Mouse (Mus musculus) limb, embryonic 12.5 days (tissue): ENCODE results near the gene Iqgap2. TPM values are rescaled to one million over a fixed set of nuclear protein-coding genes. Genes with fewer than 3 reads are reported as not detected.

Experiments
- ATAC-seq: fragments of 200-750 bp; cut with Nextera tagmentation; 2 replicates; pipeline ENCODE4 v1.8.0; 2017; ENCODE audit warnings: low read depth, moderate TSS enrichment; ENCODE audit not compliant: insufficient number of reproducible peaks, insufficient read depth, low FRiP score, low TSS enrichment
- H3K27ac ChIP-seq: fragments of 300-500 bp; sonication (generic); 2 replicates; pipeline ENCODE4 v1.5.1; 2016; ENCODE audit warnings: mild to moderate bottlenecking, moderate library complexity
- H3K27me3 ChIP-seq: fragments of 300-500 bp; sonication (generic); 2 replicates; pipeline ENCODE4 v1.6.1; 2016; ENCODE audit warnings: mild to moderate bottlenecking, moderate library complexity
- H3K36me3 ChIP-seq: fragments of 300-500 bp; sonication (generic); 2 replicates; pipeline ENCODE4 v1.6.1; 2016; ENCODE audit warnings: mild to moderate bottlenecking, moderate library complexity
- H3K4me1 ChIP-seq: fragments of 300-500 bp; sonication (generic); replicated peaks from 2 replicates; pipeline ENCODE4 v1.6.1; 2016
- H3K4me2 ChIP-seq: fragments of 300-500 bp; sonication (generic); 2 replicates; pipeline ENCODE4 v1.6.1; 2016; ENCODE audit warnings: mild to moderate bottlenecking, moderate library complexity
- H3K4me3 ChIP-seq: fragments of 300-500 bp; sonication (generic); replicated peaks from 2 replicates; pipeline ENCODE4 v1.5.1; 2016; ENCODE audit warnings: mild to moderate bottlenecking
- H3K9ac ChIP-seq: fragments of 300-500 bp; sonication (generic); replicated peaks from 2 replicates; pipeline ENCODE4 v1.6.1; 2016; ENCODE audit warnings: mild to moderate bottlenecking, moderate library complexity
- H3K9me3 ChIP-seq: fragments of 300-500 bp; sonication (generic); 2 replicates; pipeline ENCODE4 v1.6.1; 2016; ENCODE audit warnings: mild to moderate bottlenecking, moderate library complexity
- WGBS: fragments of 180-500 bp; shearing (Covaris S2); methylation state at CpG from one replicate; pipeline ENCODE4 v1.1.7; 2016; 5-methylcytosine and 5-hydroxymethylcytosine counted together
- polyA plus RNA-seq: library from polyadenylated mRNA; unstranded; fragments of >200 nt; fragmentation: Nextera tagmentation; extraction: Ambion mirVana; gene quantifications from 2 replicates; pipeline ENCODE4 v1.2.1, GENCODE M21; 2016

The Iqgap2 gene
- polyA plus RNA-seq, 1 experiment from 2014 or later = 12.1 TPM

- Histone ChIP-seq H3K4me2 (no peak overlapping the region), H3K9ac (no peak overlapping the region), H3K36me3 (no peaks in the 10 kb centered on the region), H3K27me3 (no peaks in the 10 kb centered on the region), H3K27ac (no peak overlapping the region), H3K9me3 (no peaks in the 10 kb centered on the region), H3K4me3 (no peak overlapping the region), H3K4me1 (peaks cover 23% of the 10 kb centered on the region)
- WGBS = 89% methylated on average over 6 of the region's 6 CpGs
- ATAC-seq = no peak
Measured at GRCm38 (mm10) chr13:95896501-95896900, 4.8 kb upstream of the Iqgap2 start.

GRCm38 (mm10) chr13:95893166-95893565 is 1.4 kb upstream of the Iqgap2 start:
- Histone ChIP-seq H3K9ac (no peak overlapping the region), H3K4me1 (peaks cover 20% of the 10 kb centered on the region), H3K9me3 (no peaks in the 10 kb centered on the region), H3K4me3 (no peak overlapping the region), H3K27ac (no peak overlapping the region), H3K4me2 (no peak overlapping the region), H3K27me3 (no peaks in the 10 kb centered on the region; the same call in 1 of the 2 replicates), H3K36me3 (no peaks in the 10 kb centered on the region)
- 90% methylated on average over 4 of the region's 4 CpGs for WGBS
- ATAC-seq = no peak

- peak overlapping the region; percentile 85 for H3K27ac ChIP-seq
- WGBS = 21% methylated on average over 12 of the region's 12 CpGs
Measured at GRCm38 (mm10) chr13:95892611-95893145, 956 bp upstream of the Iqgap2 start.

GRCm38 (mm10) chr13:95891926-95892610 is 346 bp upstream of the Iqgap2 start:
- Histone ChIP-seq H3K36me3 (no peaks in the 10 kb centered on the region; the same call in 1 of the 2 replicates), H3K27me3 (no peaks in the 10 kb centered on the region; the same call in 1 of the 2 replicates), H3K4me2 (peak overlapping the region; percentile 96), H3K9ac (peak overlapping the region; percentile 86), H3K4me3 (peak overlapping the region; percentile 83), H3K9me3 (no peaks in the 10 kb centered on the region), H3K4me1 (peaks cover 20% of the 10 kb centered on the region), H3K27ac (peak overlapping the region; percentile 85)
- under 1% methylated on average over 39 of the region's 52 CpGs for WGBS
- ATAC-seq = peak; percentile 79

More at GRCm38 (mm10) chr13:95892611-95893145, 956 bp upstream of the Iqgap2 start:
- H3K36me3 ChIP-seq = no peaks in the 10 kb centered on the region
- ATAC-seq = no peak
- H3K4me1 ChIP-seq = peaks cover 20% of the 10 kb centered on the region
- H3K4me3 ChIP-seq = peak overlapping the region; percentile 83
- H3K9me3 ChIP-seq = no peaks in the 10 kb centered on the region
- peak overlapping the region; percentile 86 for H3K9ac ChIP-seq
- H3K4me2 ChIP-seq = peak overlapping the region; percentile 96
- H3K27me3 ChIP-seq = no peaks in the 10 kb centered on the region; the same call in 1 of the 2 replicates

- Histone ChIP-seq H3K9ac (peak overlapping the region; percentile 86), H3K4me2 (peak overlapping the region; percentile 96), H3K9me3 (no peaks in the 10 kb centered on the region), H3K27me3 (no peaks in the 10 kb centered on the region; the same call in 1 of the 2 replicates), H3K4me1 (peaks cover 20% of the 10 kb centered on the region), H3K27ac (peak overlapping the region; percentile 85), H3K36me3 (peaks cover 4% of the 10 kb centered on the region; the same call in 1 of the 2 replicates), H3K4me3 (peak overlapping the region; percentile 83)
- WGBS = under 1% methylated on average over 33 of the region's 33 CpGs
- ATAC-seq = peak; percentile 52; the same call in 1 of the 2 replicates
Measured at GRCm38 (mm10) chr13:95890851-95891471, 761 bp downstream of the Iqgap2 start.

GRCm38 (mm10) chr13:95889981-95890545 is 1.7 kb downstream of the Iqgap2 start:
- no peaks in the 10 kb centered on the region; the same call in 1 of the 2 replicates for H3K27me3 ChIP-seq
- H3K4me3 ChIP-seq = peak overlapping the region; percentile 83
- H3K4me1 ChIP-seq = peaks cover 20% of the 10 kb centered on the region
- no peak overlapping the region for H3K27ac ChIP-seq
- 29% methylated on average over 8 of the region's 8 CpGs for WGBS
- H3K4me2 ChIP-seq = peak overlapping the region; percentile 96
- ATAC-seq = no peak
- H3K9ac ChIP-seq = 0 out of 2 replicates have a peak overlapping the region, but pooled peaks have one; percentile 34
- peaks cover 4% of the 10 kb centered on the region; the same call in 1 of the 2 replicates for H3K36me3 ChIP-seq
- no peaks in the 10 kb centered on the region for H3K9me3 ChIP-seq

- H3K4me3 ChIP-seq = no peak overlapping the region
- H3K4me2 ChIP-seq = no peak overlapping the region
- WGBS = 89% methylated on average over 10 of the region's 10 CpGs
- H3K9me3 ChIP-seq = no peaks in the 10 kb centered on the region
- H3K27me3 ChIP-seq = no peaks in the 10 kb centered on the region; the same call in 1 of the 2 replicates
- no peak for ATAC-seq
- H3K9ac ChIP-seq = no peak overlapping the region
- peaks cover 20% of the 10 kb centered on the region for H3K4me1 ChIP-seq
- peaks cover 4% of the 10 kb centered on the region; the same call in 1 of the 2 replicates for H3K36me3 ChIP-seq
- H3K27ac ChIP-seq = no peak overlapping the region
Measured at GRCm38 (mm10) chr13:95889366-95889765, 2.4 kb downstream of the Iqgap2 start.

GRCm38 (mm10) chr13:95888621-95889020 is 3.1 kb downstream of the Iqgap2 start:
- Histone ChIP-seq H3K4me3 (no peak overlapping the region), H3K9me3 (no peaks in the 10 kb centered on the region), H3K27me3 (no peaks in the 10 kb centered on the region; the same call in 1 of the 2 replicates), H3K27ac (no peak overlapping the region), H3K9ac (no peak overlapping the region), H3K4me1 (peaks cover 24% of the 10 kb centered on the region), H3K4me2 (no peak overlapping the region), H3K36me3 (peaks cover 4% of the 10 kb centered on the region; the same call in 1 of the 2 replicates)
- ATAC-seq = no peak
- WGBS = 94% methylated on average over 12 of the region's 12 CpGs

GRCm38 (mm10) chr13:95888170-95888569 is 3.6 kb downstream of the Iqgap2 start:
- H3K4me2 ChIP-seq = no peak overlapping the region
- 79% methylated on average over 4 of the region's 4 CpGs for WGBS

GRCm38 (mm10) chr13:95887375-95887774 is 4.3 kb downstream of the Iqgap2 start:
- H3K4me2 ChIP-seq = no peak overlapping the region
- no peak overlapping the region for H3K27ac ChIP-seq
- WGBS = 86% methylated on average over 7 of the region's 7 CpGs
- no peaks in the 10 kb centered on the region for H3K9me3 ChIP-seq
- no peaks in the 10 kb centered on the region; the same call in 1 of the 2 replicates for H3K27me3 ChIP-seq
- no peak for ATAC-seq
- no peak overlapping the region for H3K4me3 ChIP-seq
- peaks cover 27% of the 10 kb centered on the region for H3K4me1 ChIP-seq
- H3K36me3 ChIP-seq = peaks cover 4% of the 10 kb centered on the region; the same call in 1 of the 2 replicates
- no peak overlapping the region for H3K9ac ChIP-seq

More at GRCm38 (mm10) chr13:95888170-95888569, 3.6 kb downstream of the Iqgap2 start:
- Histone ChIP-seq H3K9ac (no peak overlapping the region), H3K4me3 (no peak overlapping the region), H3K27me3 (no peaks in the 10 kb centered on the region; the same call in 1 of the 2 replicates), H3K4me1 (peaks cover 25% of the 10 kb centered on the region), H3K27ac (0 out of 2 replicates have a peak overlapping the region, but pooled peaks have one; percentile 2), H3K36me3 (peaks cover 4% of the 10 kb centered on the region; the same call in 1 of the 2 replicates), H3K9me3 (no peaks in the 10 kb centered on the region)
- ATAC-seq = no peak
